Mouse (Mus musculus) cerebellum, postnatal 10 days (tissue): ENCODE data around the gene Abr.
A peak's percentile ranks its signal among the peaks of the same experiment; 100 is the strongest.

ENCODE experiments used
- DNase-seq, 2 experiments: peaks; one replicate each; pipeline ENCODE4 v3.0.0; 2021; ENCODE audit warnings: mixed read lengths in 2 of 2

Abr gene

DNA sequence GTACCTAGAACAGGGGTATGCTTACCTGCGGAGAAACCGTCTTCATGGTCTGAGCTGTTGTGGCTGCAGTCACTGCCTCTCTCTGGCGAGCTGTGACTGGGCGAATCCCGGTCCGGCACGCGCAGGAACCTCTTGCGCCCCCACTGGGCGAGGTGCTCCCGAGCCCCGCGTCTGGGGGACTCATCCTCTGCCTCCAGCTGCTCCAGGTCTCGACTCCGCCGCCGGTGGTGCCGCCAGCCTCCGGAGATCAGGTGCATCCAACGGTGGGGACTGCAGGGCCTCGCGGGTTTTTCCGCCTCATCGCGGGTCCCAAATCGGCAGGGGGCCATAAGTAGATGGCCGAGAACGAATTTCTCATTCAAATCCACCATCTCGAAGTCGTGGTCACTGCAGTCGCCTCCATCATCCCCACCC is at the start of gene Abr:
Gene Abr, minus strand, starts transcription at position 163 of the 414 bp plus-strand sequence.
- peak; percentile 74 to 75 for DNase-seq

DNA sequence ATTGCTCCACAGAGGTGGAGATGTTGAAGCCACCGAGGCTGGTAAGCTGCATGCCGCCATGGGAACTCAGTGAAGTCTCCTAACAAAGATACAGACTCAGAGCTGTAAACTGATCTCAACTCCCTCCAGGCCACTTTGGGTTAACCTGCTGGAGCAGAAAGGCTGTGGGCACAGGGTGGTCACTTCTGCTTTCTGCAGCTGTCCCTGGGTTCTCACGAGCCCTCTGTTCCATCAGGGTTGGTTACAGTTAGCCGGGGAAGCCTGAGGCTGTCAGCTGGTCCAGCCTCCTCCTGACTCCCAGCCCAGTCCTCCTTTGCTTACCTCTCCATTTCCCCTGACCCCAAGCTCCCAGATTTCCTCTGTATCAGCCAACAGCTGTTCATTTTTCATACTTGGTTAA is 45.7 kb upstream of the Abr start:
- DNase-seq, result no peak

DNA sequence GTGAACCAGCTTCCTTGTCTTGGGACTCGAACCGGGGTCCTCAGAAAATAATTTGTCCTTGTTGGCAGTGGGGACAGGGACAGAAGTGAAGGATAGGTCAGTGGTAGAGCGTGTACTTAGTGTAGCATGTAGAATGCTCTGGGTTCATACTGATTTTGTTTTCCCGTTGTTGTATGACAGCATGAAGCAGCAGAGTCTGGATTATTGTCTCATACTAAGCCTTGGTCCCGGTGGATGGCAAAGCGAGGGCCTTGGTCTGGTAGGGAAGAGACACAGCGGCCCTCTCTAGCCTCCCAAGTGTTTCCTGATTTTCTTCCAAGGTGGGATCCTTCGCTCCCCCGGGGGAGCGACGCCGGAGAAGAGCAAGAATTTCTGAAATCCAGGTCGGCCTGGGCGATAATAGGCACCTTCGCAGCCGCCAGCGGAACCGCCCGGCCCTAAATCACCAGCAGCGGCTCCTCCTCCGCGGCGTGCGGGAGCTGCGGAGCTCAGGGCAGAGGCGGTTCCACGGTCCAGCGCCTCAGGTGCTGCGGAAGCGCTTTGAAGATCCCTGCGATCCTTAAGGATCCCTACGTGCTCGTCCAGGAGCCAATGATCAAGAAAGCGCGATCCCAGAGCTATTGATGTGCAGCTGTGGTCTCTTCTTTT is 44.0 kb upstream of the Abr start:
- DNase-seq, result peak; percentile 51 to 56

GRCm38 (mm10) chr11:76661790-76662468 is 39.8 kb upstream of the Abr start:
- DNase-seq, result no peak

DNA sequence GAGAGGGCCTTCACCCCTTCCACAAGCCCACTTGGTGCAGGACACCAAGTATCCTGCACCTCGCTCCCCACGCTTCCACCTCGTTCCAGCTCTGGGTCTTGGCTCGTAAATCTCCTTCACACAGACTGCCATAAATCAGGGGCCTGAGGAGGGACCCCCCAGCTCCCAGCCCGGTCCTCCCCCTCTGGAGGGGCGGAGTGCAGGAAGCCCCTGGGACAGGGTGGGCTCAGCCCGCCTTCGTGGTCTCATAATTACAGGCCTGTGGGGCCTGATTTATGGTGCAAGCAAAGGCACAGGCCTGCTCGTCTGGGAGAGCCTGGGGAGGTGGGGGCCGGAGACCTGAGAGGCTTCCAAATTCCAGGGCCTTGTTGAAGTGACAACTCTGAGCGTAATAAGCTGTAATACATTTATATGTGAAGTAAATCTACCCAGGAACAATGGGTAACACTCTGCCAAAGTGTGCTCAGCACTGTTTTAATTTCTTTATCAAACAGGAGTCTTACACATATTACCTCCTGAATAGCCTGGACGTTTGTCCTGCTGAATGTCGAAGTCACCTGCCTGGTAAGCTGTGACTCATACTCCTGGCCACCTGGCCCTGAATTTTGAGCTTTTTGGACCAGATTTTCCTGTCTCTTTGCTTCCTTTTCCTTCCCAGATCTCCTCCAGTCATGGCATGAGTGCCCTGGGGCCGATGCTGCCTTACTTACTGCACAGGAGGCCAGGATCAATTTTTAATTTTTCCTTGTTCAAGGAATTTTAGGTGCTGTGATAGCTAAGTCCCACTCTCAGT is 37.2 kb upstream of the Abr start:
- DNase-seq, result no peak

DNA sequence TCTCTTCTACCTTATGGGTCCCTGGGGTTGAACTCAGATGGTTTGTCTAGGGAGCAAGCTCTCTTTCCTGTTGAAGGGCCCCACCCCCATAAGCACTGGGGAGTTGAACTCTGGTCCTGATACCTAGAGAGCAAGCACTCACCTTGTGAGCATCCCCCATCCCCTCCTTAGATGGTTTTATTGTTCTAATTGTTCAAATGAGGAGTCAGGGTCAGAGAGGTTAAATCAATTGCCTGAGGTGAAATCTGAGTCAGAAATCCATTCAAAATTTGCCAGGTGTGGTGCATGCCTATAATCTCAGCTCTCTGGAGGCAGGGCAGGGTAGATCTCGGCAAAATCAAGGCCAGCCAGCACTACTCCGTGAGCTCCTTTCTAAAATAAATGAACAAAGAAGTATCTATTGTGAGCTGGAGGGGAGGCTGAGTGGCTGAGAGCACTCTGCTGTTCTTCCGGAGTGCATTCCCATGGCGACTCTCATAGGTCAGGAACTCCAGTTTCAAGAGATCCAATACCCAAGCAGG is 35.4 kb upstream of the Abr start:
- DNase-seq, result no peak

DNA sequence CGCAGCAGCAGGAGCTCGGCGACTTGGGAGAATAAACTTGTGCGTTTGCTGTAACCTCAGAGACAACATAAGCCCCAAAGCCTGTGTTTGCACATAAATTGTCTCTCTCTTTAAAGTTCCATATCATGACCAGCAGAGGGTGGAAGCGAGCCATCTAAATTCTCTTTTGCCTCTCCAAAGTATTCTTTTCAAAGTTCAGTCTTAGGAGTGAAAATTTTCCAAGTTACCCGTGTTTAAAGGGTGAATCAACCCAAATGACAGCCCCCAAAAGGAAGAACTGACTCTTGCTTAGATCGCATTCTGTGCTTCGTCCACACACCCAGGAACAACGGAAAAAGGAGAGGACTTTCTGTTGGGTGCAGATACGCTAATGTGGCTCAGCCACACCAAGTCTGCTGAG is 33.0 kb upstream of the Abr start:
- DNase-seq, result peak; percentile 78 to 82

DNA sequence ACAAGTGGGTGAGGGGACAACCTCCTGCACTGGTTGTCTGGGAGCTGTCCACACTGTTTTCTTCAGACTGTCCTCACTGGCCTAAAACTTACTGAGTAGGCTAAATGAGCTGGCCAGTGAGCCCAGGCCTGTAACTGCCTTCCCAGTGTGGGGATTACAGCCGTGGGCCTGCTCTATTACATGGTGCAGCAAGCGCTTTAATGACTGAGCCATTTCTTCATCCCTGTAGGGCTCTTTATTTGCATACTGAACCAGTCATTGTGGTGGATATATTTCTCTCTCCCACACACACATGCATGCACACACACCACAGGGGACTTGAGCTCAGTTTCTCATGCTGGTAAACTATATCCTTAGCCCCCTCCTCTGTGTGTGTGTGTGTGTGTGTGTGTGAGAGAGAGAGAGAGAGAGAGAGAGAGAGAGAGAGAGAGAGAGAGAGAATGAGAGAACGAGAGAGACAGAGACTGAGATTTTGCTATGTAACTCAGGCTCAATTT is 30.8 kb upstream of the Abr start:
- DNase-seq, result no peak

GRCm38 (mm10) chr11:76650862-76651560 is 28.9 kb upstream of the Abr start:
- peak; percentile 27 to 40 for DNase-seq

- peak; percentile 84 to 85 for DNase-seq
These were observed 25.4 kb upstream of the Abr start for GRCm38 (mm10) chr11:76647500-76647899.

- peak; percentile 93 to 94 for DNase-seq
These were observed 24.9 kb upstream of the Abr start for GRCm38 (mm10) chr11:76647062-76647461.

DNA sequence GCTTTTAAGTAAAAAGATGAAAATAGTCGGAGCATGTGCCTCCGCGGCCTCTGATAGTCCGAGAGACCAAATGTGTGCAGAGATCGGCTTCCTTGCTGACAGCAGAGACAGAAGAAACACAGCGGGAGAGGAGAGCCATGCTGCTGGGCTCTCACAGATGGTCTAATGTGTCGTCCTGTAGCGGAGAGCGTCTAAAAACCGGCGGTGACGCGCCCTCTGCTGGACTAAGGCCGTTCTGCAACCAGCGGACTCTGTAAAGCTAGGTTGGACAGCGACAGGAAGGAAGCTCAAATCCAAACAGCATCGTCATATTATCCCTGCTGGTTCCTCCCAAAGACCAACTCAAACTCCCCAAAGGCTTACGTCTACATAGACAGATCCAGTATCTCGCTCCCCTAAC is 23.8 kb upstream of the Abr start:
- peak; percentile 99 to 100 for DNase-seq

- peak; percentile 42 to 53 for DNase-seq
These were observed 22.9 kb upstream of the Abr start for GRCm38 (mm10) chr11:76645036-76645435.

GRCm38 (mm10) chr11:76644257-76644656 is 22.1 kb upstream of the Abr start:
- peak; percentile 47 to 56 for DNase-seq

DNA sequence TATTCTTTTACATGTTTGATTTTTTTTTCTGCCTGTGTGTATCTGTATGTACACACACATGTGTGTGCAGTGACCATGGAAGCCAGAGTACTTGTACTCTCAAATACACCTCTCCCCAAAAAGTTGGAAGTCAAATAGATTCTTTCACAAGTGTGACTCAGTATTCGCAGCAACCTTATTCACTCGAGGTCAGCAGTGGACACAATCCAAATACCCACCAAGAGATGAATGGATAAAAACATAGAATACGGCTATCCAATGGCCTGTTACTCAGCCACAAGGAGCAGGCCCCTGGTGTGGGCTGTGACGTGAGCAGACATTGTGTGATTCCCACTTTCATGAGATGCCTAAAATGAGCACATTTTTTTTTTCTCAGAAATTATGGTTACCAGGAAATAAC is 18.1 kb upstream of the Abr start:
- no peak for DNase-seq

- DNase-seq, result peak; percentile 79 to 81
These were observed 17.3 kb upstream of the Abr start for GRCm38 (mm10) chr11:76639269-76639985.

DNA sequence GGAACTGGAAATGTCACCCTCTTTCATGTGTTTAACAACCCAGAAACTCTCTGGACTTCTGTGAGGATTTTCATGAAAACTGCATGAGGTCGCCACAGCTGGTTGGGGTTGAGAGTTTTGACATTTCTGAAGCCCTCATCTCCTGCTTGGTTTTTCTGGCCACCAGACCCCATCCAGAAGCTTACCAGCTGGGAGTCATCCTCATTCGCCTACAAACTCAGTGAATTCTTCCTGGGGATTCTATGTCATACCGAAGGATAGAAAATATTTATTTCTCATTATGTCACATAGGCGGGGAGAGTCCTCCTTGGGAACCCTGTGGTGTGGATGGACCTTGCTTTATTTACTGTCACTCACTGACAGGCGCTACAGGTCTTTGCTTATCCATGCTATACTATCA is 8.4 kb upstream of the Abr start:
- no peak for DNase-seq

DNA sequence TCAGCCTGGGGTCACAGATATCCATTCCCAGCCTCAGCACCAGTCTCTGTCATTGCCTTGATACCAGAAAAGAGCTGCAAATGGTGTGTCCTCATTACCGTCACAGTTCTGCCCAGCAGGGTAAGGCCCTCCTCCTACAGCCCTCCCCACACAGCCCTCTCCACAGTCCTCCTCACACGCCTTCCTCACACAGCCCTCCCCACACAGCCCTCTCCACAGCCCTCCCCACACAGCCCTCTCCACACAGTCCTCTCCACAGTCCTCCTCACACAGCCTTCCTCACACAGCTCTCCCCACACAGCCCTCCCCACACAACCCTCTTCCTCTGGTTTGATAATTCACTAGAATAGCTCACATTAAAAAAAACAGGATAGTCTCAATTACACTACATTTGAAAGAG is 7.9 kb upstream of the Abr start:
- no peak for DNase-seq

GRCm38 (mm10) chr11:76628613-76629012 is 6.5 kb upstream of the Abr start:
- no peak for DNase-seq

GRCm38 (mm10) chr11:76624881-76625280 is 2.8 kb upstream of the Abr start:
- no peak for DNase-seq

DNA sequence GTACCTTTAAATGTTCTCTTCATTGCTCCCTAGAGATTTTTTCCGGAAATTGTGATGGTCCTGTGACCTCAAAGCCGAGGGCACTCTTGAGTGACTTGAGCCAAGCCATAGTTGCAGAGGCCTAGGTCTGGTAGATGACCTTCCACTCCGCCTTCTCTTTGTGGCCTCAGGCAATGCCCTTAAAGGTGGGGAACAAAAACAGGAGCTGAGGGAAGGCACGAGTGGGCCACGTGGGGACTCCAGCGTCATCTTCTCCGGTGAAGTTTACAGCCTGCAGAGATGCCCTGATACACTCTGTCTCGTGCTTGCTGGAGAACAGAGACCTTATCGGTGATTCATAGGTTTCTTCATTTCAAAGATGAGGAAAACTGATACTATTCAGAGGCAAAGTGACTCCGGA is 2.0 kb upstream of the Abr start:
- DNase-seq, result no peak
